Mouse (Mus musculus) brain, embryonic 14.5 days (tissue): Measurements from ENCODE around the gene Gsta1.

Experiments
- CTCF ChIP-seq: fragments of 200-500 bp; IDR thresholded peaks from 2 replicates; pipeline ENCODE4 v1.5.1; 2012; ENCODE audit warnings: inconsistent platforms, mild to moderate bottlenecking, moderate library complexity, borderline replicate concordance; ENCODE audit not compliant: insufficient read depth, insufficient read length; ENCODE audit errors: extremely low read depth
- POLR2A ChIP-seq: fragments of 200-500 bp; IDR thresholded peaks from 2 replicates; pipeline ENCODE4 v1.6.1; 2012; ENCODE audit warnings: mild to moderate bottlenecking, inconsistent platforms, borderline replicate concordance; ENCODE audit not compliant: poor library complexity, insufficient read depth, insufficient read length, severe bottlenecking; ENCODE audit errors: extremely low read depth

DNA sequence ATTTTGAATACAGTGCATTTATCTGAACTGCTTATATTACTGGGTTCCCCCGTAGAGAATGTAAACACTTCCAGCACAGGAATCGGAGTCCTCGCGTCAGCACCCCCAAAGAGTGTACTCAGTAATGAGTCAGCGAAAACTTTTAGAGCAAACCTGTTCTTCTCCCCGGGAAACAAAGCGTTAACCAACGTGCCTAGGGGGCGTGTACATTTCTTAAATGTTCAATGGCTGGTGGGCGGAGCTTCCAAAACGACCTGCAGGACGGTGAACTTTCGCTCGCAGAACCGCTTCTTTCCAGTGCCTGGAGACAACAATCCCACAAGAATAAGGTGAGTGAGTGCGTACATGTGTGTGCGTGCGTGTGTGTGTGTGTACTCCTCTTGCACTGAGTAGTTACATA lies 38.7 kb upstream of the Gsta1 start:
- TF ChIP-seq CTCF (no peak), POLR2A (no peak)
